Mouse (Mus musculus): ENCODE data around the gene Ptcd1.

GRCm38 (mm10) chr5:145112566-145112965, 54.3 kb downstream of the Ptcd1 start:
- no peak for TF ChIP-seq CTCF (IDR thresholded peaks at IDR 0.05; ENCODE audit: extremely low read depth, insufficient read depth, insufficient read length, insufficient replicate concordance)
- TF ChIP-seq POLR2A (IDR thresholded peaks at IDR 0.05; ENCODE audit: low read depth, low read length): no peak
